Mouse (Mus musculus): ENCODE measurements around the gene Ppp1r1b.
A peak's percentile ranks its signal among the peaks of the same experiment; 100 is the strongest.

The Ppp1r1b gene

GRCm38 (mm10) chr11:98352272-98352990, 4.2 kb downstream of the Ppp1r1b start:
- DNase-seq, result no peak

- no peak for DNase-seq
These were observed 5.5 kb downstream of the Ppp1r1b start for GRCm38 (mm10) chr11:98353651-98354211.

- DNase-seq, result no peak
These were observed 6.2 kb downstream of the Ppp1r1b start for GRCm38 (mm10) chr11:98354445-98354844.

GRCm38 (mm10) chr11:98355732-98356299, 7.6 kb downstream of the Ppp1r1b start:
- DNase-seq, result peak; percentile 49 to 56

- DNase-seq, result no peak
These were observed 8.6 kb downstream of the Ppp1r1b start for GRCm38 (mm10) chr11:98356625-98357394.

GRCm38 (mm10) chr11:98357396-98358160, 9.4 kb downstream of the Ppp1r1b start:
- no peak for DNase-seq

- DNase-seq, result peak; percentile 92 to 95
These were observed 10.2 kb downstream of the Ppp1r1b start, which contains the start of gene Stard3 for GRCm38 (mm10) chr11:98358161-98359083. Gene Stard3 (plus strand): TSS chr11:98358368.

- DNase-seq, result no peak
These were observed 12.8 kb downstream of the Ppp1r1b start for GRCm38 (mm10) chr11:98360866-98361521.

- no peak for DNase-seq
These were observed 15.6 kb downstream of the Ppp1r1b start for GRCm38 (mm10) chr11:98363817-98364216.

GRCm38 (mm10) chr11:98364410-98364809, 16.2 kb downstream of the Ppp1r1b start:
- DNase-seq, result no peak

- peak; percentile 29 to 43 for DNase-seq
These were observed 18.1 kb downstream of the Ppp1r1b start for GRCm38 (mm10) chr11:98366290-98366689.

- peak; percentile 57 to 73 for DNase-seq
These were observed 19.1 kb downstream of the Ppp1r1b start for GRCm38 (mm10) chr11:98367171-98367862.

GRCm38 (mm10) chr11:98367863-98368186, 19.6 kb downstream of the Ppp1r1b start:
- DNase-seq, result no peak

- DNase-seq, result no peak
These were observed 21.1 kb downstream of the Ppp1r1b start for GRCm38 (mm10) chr11:98369337-98369736.

GRCm38 (mm10) chr11:98370588-98370987, 22.4 kb downstream of the Ppp1r1b start:
- DNase-seq, result no peak

GRCm38 (mm10) chr11:98371556-98372240, 23.5 kb downstream of the Ppp1r1b start:
- no peak for DNase-seq

- peak; percentile 48 to 54 for DNase-seq
These were observed 24.2 kb downstream of the Ppp1r1b start for GRCm38 (mm10) chr11:98372406-98372805.

- no peak for DNase-seq
These were observed 25.0 kb downstream of the Ppp1r1b start for GRCm38 (mm10) chr11:98373244-98373643.

GRCm38 (mm10) chr11:98374266-98374665, 26.1 kb downstream of the Ppp1r1b start:
- DNase-seq, result no peak

- no peak for DNase-seq
These were observed 28.6 kb downstream of the Ppp1r1b start for GRCm38 (mm10) chr11:98376756-98377155.

All from thymus, postnatal 36 days (tissue).